Mouse (Mus musculus) bone marrow, adult 2 months (tissue): ENCODE results near the gene Tspan31. TPM values are rescaled to one million over a fixed set of nuclear protein-coding genes. Genes with fewer than 3 reads are reported as not detected.
"Not testable (repeated sequence)": the region's sequence is repeated elsewhere in the genome, so short reads cannot be mapped to it uniquely, and the experiment has no call there.

Experiments used
- H3K27ac ChIP-seq: fragments of 200-500 bp; 2 replicates; pipeline ENCODE4 v1.5.1; 2012; ENCODE audit warnings: low read depth, mild to moderate bottlenecking, control low read depth, inconsistent platforms, low read length; ENCODE audit not compliant: control insufficient read depth, poor library complexity, insufficient read depth
- H3K4me1 ChIP-seq: fragments of 200-500 bp; 2 replicates; pipeline ENCODE4 v1.6.1; 2011; ENCODE audit warnings: low read length; ENCODE audit not compliant: control insufficient read depth, insufficient read depth
- H3K4me3 ChIP-seq: fragments of 200-500 bp; replicated peaks from 2 replicates; pipeline ENCODE3; 2011; ENCODE audit warnings: mild to moderate bottlenecking, low read depth, low read length, control low read depth; ENCODE audit not compliant: control insufficient read depth
- CTCF ChIP-seq: fragments of 200-500 bp; IDR thresholded peaks from 2 replicates; pipeline ENCODE4 v1.5.1; 2011; ENCODE audit warnings: low read length, control low read depth; ENCODE audit not compliant: control insufficient read depth, insufficient read depth
- POLR2A ChIP-seq: fragments of 200-500 bp; IDR thresholded peaks from 2 replicates; pipeline ENCODE4 v1.6.1; 2011; ENCODE audit warnings: low read depth, mild to moderate bottlenecking, control low read depth, low read length, borderline replicate concordance; ENCODE audit not compliant: control insufficient read depth
- WGBS: fragments of 180-500 bp; shearing (Covaris S2); methylation state at CpG from one replicate; pipeline ENCODE4 v1.1.7; 2018; 5-methylcytosine and 5-hydroxymethylcytosine counted together
- polyA plus RNA-seq: library from polyadenylated mRNA; stranded (reverse); fragments of >200 nt; gene quantifications from 2 replicates; pipeline ENCODE4 v1.2.4, GENCODE M21; 2011; ENCODE audit warnings: low replicate concordance; ENCODE audit not compliant: missing spikeins, insufficient read depth, insufficient read length

Gene Tspan31
- polyA plus RNA-seq, 1 experiment, result 22.5 TPM

DNA sequence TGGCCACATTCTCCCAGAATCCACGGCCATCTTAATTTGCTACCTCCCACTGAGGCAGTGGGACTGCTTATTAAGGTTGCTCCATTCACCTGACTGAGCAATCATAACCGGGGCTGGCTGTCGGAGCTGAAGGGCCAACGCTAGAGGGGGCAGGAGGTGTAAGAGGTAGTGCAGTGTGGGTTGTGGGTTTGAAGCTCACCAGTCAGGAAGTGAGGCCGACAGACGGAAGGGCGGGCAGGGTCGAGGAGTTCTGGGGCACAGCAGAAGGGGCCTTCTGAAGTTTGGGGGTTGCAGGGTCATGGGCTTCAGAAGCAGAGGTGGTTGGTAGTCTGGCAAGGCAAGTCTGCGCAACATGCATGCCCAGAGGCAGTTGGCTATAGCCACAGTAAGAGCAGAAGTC is 5.0 kb upstream of the Tspan31 start, which contains the start of gene Agap2:
Gene Agap2, plus strand, starts transcription at position 205 of the 400 bp plus-strand sequence.
- peak within 1 kb of the TSS; percentile 87 for H3K4me3 ChIP-seq
- H3K4me1 ChIP-seq, result peaks cover 5% of the 10 kb centered on the region; the same call in 1 of the 2 replicates
- TF ChIP-seq POLR2A, result peak; percentile 75; the same call in 1 of the 2 replicates
- TF ChIP-seq CTCF, result peak; percentile 76
- 3% methylated on average over 9 of the region's 9 CpGs for WGBS
- peak within 1 kb of the TSS; percentile 35 for H3K27ac ChIP-seq

DNA sequence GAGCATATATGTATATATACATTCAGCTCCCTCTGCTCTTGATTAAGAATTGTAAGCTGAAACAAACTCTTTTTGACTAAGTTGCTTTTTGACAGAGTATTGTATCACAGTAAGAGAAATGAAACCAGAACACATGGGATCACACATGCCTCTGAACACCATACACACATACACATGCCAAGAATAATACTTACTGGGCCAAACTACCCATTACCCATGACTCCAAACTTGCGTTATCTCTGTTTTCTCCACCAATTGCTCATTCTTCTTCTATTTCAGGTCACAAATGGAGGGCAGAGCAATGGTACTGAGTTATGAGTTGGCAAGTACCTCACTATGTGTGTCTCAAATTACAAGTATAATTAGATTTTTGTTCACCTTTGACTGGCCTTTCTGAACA is 3.9 kb upstream of the Tspan31 start:
- Histone ChIP-seq H3K4me3 (no peak overlapping the region), H3K27ac (no peak overlapping the region), H3K4me1 (peaks cover 5% of the 10 kb centered on the region; the same call in 1 of the 2 replicates)
- TF ChIP-seq CTCF, result no peak
- no peak for TF ChIP-seq POLR2A
- WGBS, result 88% methylated on average over 1 of the region's 1 CpGs

DNA sequence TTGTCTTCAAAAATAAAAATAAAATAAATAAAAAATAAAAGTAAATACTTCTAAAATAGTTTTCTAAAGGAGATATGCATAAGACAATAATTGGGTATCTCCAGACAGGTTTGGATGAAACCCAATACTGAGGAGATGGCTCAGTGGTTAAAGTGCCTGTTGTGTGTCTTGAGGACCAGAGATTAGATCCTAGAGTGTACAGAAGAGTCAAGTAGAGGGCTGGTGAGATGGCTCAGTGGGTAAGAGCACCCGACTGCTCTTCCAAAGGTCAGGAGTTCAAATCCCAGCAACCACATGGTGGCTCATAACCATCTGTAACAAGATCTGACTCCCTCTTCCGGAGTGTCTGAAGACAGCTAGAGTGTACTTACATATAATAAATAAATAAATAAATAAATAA is 2.9 kb upstream of the Tspan31 start:
- not testable (repeated sequence) for H3K27ac ChIP-seq, H3K4me1 ChIP-seq, H3K4me3 ChIP-seq
- 59% methylated on average over 2 of the region's 2 CpGs for WGBS

DNA sequence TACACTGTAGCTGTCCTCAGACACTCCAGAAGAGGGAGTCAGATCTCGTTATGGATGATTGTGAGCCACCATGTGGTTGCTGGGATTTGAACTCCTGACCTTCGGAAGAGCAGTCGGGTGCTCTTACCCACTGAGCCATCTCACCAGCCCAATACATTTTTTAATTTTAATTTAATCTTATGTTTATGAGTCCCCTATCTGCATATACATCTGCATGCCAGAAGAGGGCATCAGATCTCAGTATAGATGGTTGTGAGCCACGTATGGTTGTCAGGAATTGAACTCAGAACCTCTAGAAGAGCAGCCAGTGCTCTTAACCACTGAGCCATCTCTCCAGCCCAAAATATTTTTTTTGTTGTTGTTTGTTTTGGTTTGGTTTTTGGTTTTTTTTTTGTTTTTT is 2.2 kb upstream of the Tspan31 start:
- H3K4me3 ChIP-seq, H3K4me1 ChIP-seq: not testable (repeated sequence)

DNA sequence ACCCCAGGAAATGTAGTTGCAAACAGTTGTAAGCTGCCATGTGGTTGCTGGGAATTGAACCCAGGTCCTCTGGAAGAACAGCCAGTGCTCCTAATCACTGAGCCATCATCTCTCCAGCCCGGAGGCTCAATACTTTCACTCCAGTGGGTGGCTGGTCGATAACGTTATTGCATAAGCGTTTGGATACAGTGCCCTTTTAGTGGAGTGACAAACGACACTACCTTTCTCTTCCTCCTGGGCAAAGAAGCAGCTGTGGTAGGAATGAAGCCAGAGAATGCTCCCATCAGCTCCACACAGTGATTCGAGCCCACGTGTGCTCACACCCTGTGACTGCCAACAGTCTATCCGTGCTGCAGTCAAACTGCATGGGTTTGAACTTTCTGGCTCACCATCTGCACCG is 1.1 kb upstream of the Tspan31 start:
- Histone ChIP-seq H3K4me3 (no peak overlapping the region), H3K4me1 (peaks cover 5% of the 10 kb centered on the region; the same call in 1 of the 2 replicates), H3K27ac (no peak overlapping the region)
- TF ChIP-seq CTCF, result no peak
- no peak for TF ChIP-seq POLR2A
- 49% methylated on average over 9 of the region's 9 CpGs for WGBS

More for the DNA sequence above, 2.2 kb upstream of the Tspan31 start:
- not testable (repeated sequence) for H3K27ac ChIP-seq
- WGBS, result 65% methylated on average over 4 of the region's 4 CpGs

DNA sequence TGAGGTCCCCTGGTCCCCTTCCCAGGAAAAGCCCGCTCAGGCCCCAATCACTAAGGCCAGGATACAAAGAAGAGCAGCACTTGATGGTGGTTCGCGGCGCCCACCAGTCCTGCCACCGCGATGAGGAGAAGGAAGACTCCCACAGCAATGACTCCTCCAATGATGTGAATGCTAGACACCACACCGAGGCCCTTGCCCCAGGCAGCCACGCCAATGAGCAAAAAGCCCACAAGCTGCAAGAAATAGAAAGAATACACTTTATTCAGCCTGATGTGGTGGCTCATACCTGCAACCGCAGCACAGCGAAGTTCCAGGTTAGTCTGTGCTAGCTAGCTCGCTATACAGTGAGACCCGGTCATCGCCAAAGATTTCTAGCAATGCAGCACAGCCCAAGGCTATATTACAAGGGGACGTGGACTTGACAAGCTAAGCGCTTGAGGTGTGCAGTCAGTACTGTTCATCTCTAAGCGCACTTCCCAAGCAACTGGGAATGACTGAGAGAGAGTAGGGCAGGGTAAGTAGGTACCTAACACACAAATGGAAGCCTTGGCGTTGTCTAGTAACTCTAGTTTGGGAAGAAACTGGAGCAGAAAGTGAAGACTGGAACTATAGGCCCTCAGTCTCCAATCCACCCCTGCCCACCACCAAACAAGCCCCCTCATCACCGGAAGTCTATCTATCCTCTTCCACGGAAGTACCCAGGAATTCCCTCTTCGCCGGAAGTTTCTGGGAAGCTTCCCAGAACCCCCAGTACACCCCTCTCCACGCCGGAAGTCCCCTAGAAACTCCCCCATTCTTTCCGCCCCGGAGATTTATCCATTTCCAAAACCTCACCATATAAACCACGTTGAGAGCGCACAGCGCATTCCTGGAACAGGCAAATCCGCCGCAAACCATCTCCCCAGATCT is 529 bp downstream of the Tspan31 start:
- TF ChIP-seq CTCF, result no peak
- no peak for TF ChIP-seq POLR2A
- peaks cover 5% of the 10 kb centered on the region; the same call in 1 of the 2 replicates for H3K4me1 ChIP-seq
- WGBS, result 13% methylated on average over 30 of the region's 30 CpGs
- peak overlapping the region; percentile 46 for H3K4me3 ChIP-seq
- no peak overlapping the region for H3K27ac ChIP-seq

DNA sequence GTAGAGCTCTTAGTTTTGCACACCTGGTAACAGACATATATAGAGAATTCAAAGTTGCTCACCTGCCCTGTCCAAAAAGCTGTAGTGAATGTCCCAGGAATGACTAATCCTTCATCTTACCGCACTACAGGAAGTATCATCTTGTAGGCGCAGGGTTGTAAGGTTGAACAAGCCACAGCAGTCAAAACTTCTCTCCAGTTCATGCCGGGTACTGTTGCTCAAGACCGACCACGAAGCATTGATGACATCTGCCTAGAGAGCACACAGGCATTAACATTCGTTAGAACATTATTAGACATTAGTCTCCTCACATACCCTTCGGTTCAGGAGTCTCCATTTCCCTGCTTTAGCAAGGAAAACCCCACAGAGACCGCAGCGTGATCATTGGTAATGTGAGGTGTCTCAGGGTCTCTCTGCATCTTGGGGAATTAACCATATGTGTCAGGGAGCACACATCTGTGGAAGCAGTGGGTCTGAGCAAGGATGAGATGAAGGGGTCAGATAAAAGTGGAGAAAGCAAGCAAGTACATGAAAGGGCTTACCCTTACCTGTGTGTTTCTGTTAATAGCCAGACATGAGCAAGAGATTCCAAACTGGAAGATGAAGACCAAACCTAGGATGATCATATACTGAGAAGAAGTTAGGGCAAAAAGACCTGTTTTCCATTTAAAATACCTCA is 1.6 kb downstream of the Tspan31 start:
- Histone ChIP-seq H3K4me1 (peaks cover 5% of the 10 kb centered on the region; the same call in 1 of the 2 replicates), H3K4me3 (no peak overlapping the region), H3K27ac (no peak overlapping the region)
- WGBS, result 36% methylated on average over 9 of the region's 9 CpGs
- no peak for TF ChIP-seq CTCF
- no peak for TF ChIP-seq POLR2A

DNA sequence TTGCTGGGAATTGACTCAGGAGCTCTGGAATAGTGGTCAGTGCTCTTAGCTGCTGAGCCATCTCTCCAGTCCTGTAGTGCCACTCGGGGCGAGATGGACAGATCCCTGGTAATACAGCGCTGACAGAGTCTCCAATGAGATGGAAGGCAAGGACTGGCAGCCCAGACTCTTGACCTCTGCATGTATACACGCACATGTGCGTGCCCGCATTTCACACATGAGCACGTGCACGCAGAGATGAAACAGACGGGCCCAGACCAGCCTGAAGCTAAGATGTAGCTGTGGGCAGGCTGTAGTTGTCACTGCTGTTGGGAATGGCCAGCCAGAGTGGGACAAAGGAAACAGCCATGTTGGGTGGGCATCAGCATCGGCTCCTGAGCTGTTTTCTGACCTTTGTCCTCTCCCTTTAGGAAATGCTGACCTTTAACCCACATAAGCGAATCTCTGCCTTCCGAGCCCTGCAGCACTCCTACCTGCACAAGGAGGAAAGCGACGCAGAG is 3.5 kb downstream of the Tspan31 start:
- Histone ChIP-seq H3K4me3 (no peak overlapping the region), H3K27ac (no peak overlapping the region), H3K4me1 (peaks cover 5% of the 10 kb centered on the region; the same call in 1 of the 2 replicates)
- no peak for TF ChIP-seq CTCF
- no peak for TF ChIP-seq POLR2A
- WGBS, result 90% methylated on average over 14 of the region's 14 CpGs
